9 mouse cellular contexts compared by ENCODE assay signal in genomic region chr4:135595943-135596342, GRCm38 (mm10). TPM values are rescaled to one million over a fixed set of nuclear protein-coding genes. Genes with fewer than 3 reads are reported as not detected.
DNase-seq lines count a peak whose midpoint lies in the region; ATAC-seq lines count a peak whose summit lies in the region.
"Had no signal": no experiment of that assay in that cellular context is flagged by ENCODE, and none has a peak within 500 bp of the region (broad histone marks: within the 10 kb centered on the region; RNA-seq: fewer than 3 reads in every experiment).

No protein-coding gene starts in this region.

- H3K4me2 ChIP-seq in lung, embryonic 15.5 days = no peak overlapping the region
- no peak overlapping the region for H3K4me2 ChIP-seq in neural tube, embryonic 15.5 days

- H3K4me1 ChIP-seq in lung, embryonic 15.5 days = peaks cover 22% of the 10 kb centered on the region
- H3K4me1 ChIP-seq in neural tube, embryonic 15.5 days = peaks cover 10% of the 10 kb centered on the region

- peak; percentile 66 for DNase-seq in adrenal gland, postnatal 14 days
- DNase-seq in adrenal gland, postnatal 4 days (ENCODE audit: low spot score in 2 of 2) = no peak
- no peak for DNase-seq in lung, postnatal 14 days
- peak; percentile 52 for DNase-seq in heart, postnatal 4 days
- DNase-seq in MN1 (ENCODE audit: low spot score) = no peak
- no peak for DNase-seq in thymus, postnatal 4 days

- H3K9me3 ChIP-seq in lung, embryonic 15.5 days = 0 out of 2 replicates have a peak, but pooled peaks cover 2% of the 10 kb centered on the region
- H3K9me3 ChIP-seq in neural tube, embryonic 15.5 days (replicated peaks) = no peaks in the 10 kb centered on the region

- no peak overlapping the region for H3K4me3 ChIP-seq in lung, embryonic 15.5 days
- no peak overlapping the region for H3K4me3 ChIP-seq in neural tube, embryonic 15.5 days (replicated peaks)
- H3K4me3 ChIP-seq: megakaryocyte, embryonic 14.5 days had no signal

- H3K27ac ChIP-seq in lung, embryonic 15.5 days = peak overlapping the region; percentile 85
- peak overlapping the region; percentile 49; the same call in 1 of the 2 replicates for H3K27ac ChIP-seq in neural tube, embryonic 15.5 days (replicated peaks)

- H3K27me3 ChIP-seq in lung, embryonic 15.5 days = no peaks in the 10 kb centered on the region
- no peaks in the 10 kb centered on the region for H3K27me3 ChIP-seq in neural tube, embryonic 15.5 days (replicated peaks)

- peak; percentile 64 for ATAC-seq in lung, embryonic 15.5 days (ENCODE audit: borderline replicate concordance, extremely low read depth, low FRiP score, low TSS enrichment)
- ATAC-seq in neural tube, embryonic 15.5 days (ENCODE audit: low FRiP score) = no peak

- WGBS in lung, embryonic 15.5 days = 44% methylated on average over 5 of the region's 5 CpGs
- 38% methylated on average over 5 of the region's 5 CpGs for WGBS in neural tube, embryonic 15.5 days

- H3K36me3 ChIP-seq in lung, embryonic 15.5 days = no peaks in the 10 kb centered on the region
- H3K36me3 ChIP-seq in neural tube, embryonic 15.5 days = no peaks in the 10 kb centered on the region

- H3K9ac ChIP-seq in lung, embryonic 15.5 days = no peak overlapping the region
- no peak overlapping the region for H3K9ac ChIP-seq in neural tube, embryonic 15.5 days (replicated peaks)

RNA-seq across cellular contexts. Expression of gene Grhl3, which starts 22.5 kb away (rescaled TPM):
- total RNA-seq in adrenal gland, postnatal 14 days (2021) = 0.23 and 0.37 TPM in 2 replicates
- total RNA-seq in adrenal gland, postnatal 4 days (2021) = under 1 TPM; 0.14 to 0.22 TPM
- polyA plus RNA-seq in lung, embryonic 15.5 days (2015; fragmentation: Nextera tagmentation; extraction: Ambion mirVana) = 4.3 and 4.8 TPM in 2 replicates
- 1 to 10 TPM; 1.0 to 1.2 TPM for total RNA-seq in heart, postnatal 4 days (2021)
- 1.1 and 2.6 TPM in 2 replicates for polyA plus RNA-seq in neural tube, embryonic 15.5 days (2015; fragmentation: Nextera tagmentation; extraction: Ambion mirVana)

Comparison
In these comparisons a context has a peak if more than half of its experiments do, and no peak if none do; other contexts are left out.
1. DNase-seq: peak in adrenal gland, postnatal 14 days (single experiment) and heart, postnatal 4 days (single experiment); none in adrenal gland, postnatal 4 days (0 of 2), lung, postnatal 14 days (single experiment), MN1 (single experiment) and thymus, postnatal 4 days (single experiment).